Mouse (Mus musculus): ENCODE data around the gene Ppcdc. TPM values are rescaled to one million over a fixed set of nuclear protein-coding genes. Genes with fewer than 3 reads are reported as not detected.

The Ppcdc gene
- polyA plus RNA-seq, 1 experiment, result 36.1 TPM

GRCm38 (mm10) chr9:57342906-57343474 lies 96.9 kb downstream of the Ppcdc start:
- 36% methylated on average over 6 of the region's 6 CpGs for WGBS
- Histone ChIP-seq H3K4me3 (replicated peaks; ENCODE audit: extremely low read depth, low read depth, low read length) (no peak overlapping the region), H3K4me1 (ENCODE audit: control insufficient read depth, insufficient read depth, low read length) (no peaks in the 10 kb centered on the region)
- DNase-seq, result no peak
- TF ChIP-seq CTCF (IDR thresholded peaks at IDR 0.05; ENCODE audit: insufficient read depth, low read length) (no peak), POLR2A (IDR thresholded peaks at IDR 0.05; ENCODE audit: borderline replicate concordance, extremely low read depth, low read depth, low read length) (no peak)

GRCm38 (mm10) chr9:57342186-57342585 lies 97.7 kb downstream of the Ppcdc start:
- Histone ChIP-seq H3K4me1 (ENCODE audit: control insufficient read depth, insufficient read depth, low read length) (no peaks in the 10 kb centered on the region), H3K4me3 (replicated peaks; ENCODE audit: extremely low read depth, low read depth, low read length) (no peak overlapping the region)
- 76% methylated on average over 3 of the region's 3 CpGs for WGBS
- TF ChIP-seq POLR2A (IDR thresholded peaks at IDR 0.05; ENCODE audit: borderline replicate concordance, extremely low read depth, low read depth, low read length) (no peak), CTCF (IDR thresholded peaks at IDR 0.05; ENCODE audit: insufficient read depth, low read length) (no peak)
- no peak for DNase-seq

- TF ChIP-seq POLR2A (IDR thresholded peaks at IDR 0.05; ENCODE audit: borderline replicate concordance, extremely low read depth, low read depth, low read length), result no peak
- TF ChIP-seq CTCF (IDR thresholded peaks at IDR 0.05; ENCODE audit: insufficient read depth, low read length), result no peak
- no peak for DNase-seq
- H3K4me3 ChIP-seq (replicated peaks; ENCODE audit: extremely low read depth, low read depth, low read length), result no peak overlapping the region
- no peaks in the 10 kb centered on the region for H3K4me1 ChIP-seq (ENCODE audit: control insufficient read depth, insufficient read depth, low read length)
- 92% methylated on average over 5 of the region's 5 CpGs for WGBS
Measured at GRCm38 (mm10) chr9:57340361-57340760, 99.6 kb downstream of the Ppcdc start.

- DNase-seq, result no peak
- Histone ChIP-seq H3K4me1 (ENCODE audit: control insufficient read depth, insufficient read depth, low read length) (no peaks in the 10 kb centered on the region), H3K4me3 (replicated peaks; ENCODE audit: extremely low read depth, low read depth, low read length) (no peak overlapping the region)
- 67% methylated on average over 5 of the region's 5 CpGs for WGBS
- TF ChIP-seq CTCF (IDR thresholded peaks at IDR 0.05; ENCODE audit: insufficient read depth, low read length) (no peak), POLR2A (IDR thresholded peaks at IDR 0.05; ENCODE audit: borderline replicate concordance, extremely low read depth, low read depth, low read length) (no peak)
Measured at GRCm38 (mm10) chr9:57339577-57340210, 100.2 kb downstream of the Ppcdc start.

- TF ChIP-seq CTCF (IDR thresholded peaks at IDR 0.05; ENCODE audit: insufficient read depth, low read length), result no peak
- no peak for TF ChIP-seq POLR2A (IDR thresholded peaks at IDR 0.05; ENCODE audit: borderline replicate concordance, extremely low read depth, low read depth, low read length)
- DNase-seq, result no peak
- no peak overlapping the region for H3K4me3 ChIP-seq (replicated peaks; ENCODE audit: extremely low read depth, low read depth, low read length)
- H3K4me1 ChIP-seq (ENCODE audit: control insufficient read depth, insufficient read depth, low read length), result no peaks in the 10 kb centered on the region
- 72% methylated on average over 1 of the region's 1 CpGs for WGBS
Measured at GRCm38 (mm10) chr9:57338706-57339105, 101.2 kb downstream of the Ppcdc start.

Other genes with a start within 250 kb of the Ppcdc start
- gene Trcg1, start 203.6 kb downstream of the Ppcdc start, polyA plus RNA-seq (2012; rRNA removed), result not detected in 2 replicates
- gene 1700017B05Rik, start 177.5 kb downstream of the Ppcdc start, polyA plus RNA-seq (2012; rRNA removed), result 12.1 and 12.5 TPM in 2 replicates
- gene Scamp5, start 27.9 kb upstream of the Ppcdc start, polyA plus RNA-seq (2012; rRNA removed), result 10.9 and 12.0 TPM in 2 replicates
- gene Rpp25, start 63.9 kb upstream of the Ppcdc start, polyA plus RNA-seq (2012; rRNA removed), result 1.6 and 2.0 TPM in 2 replicates
- gene Cox5a, start 81.2 kb upstream of the Ppcdc start, polyA plus RNA-seq (2012; rRNA removed), result 166 and 181 TPM in 2 replicates
- 9.5 and 16.9 TPM in 2 replicates for gene Fam219b, start 97.4 kb upstream of the Ppcdc start, polyA plus RNA-seq (2012; rRNA removed)
- 18.1 and 28.4 TPM in 2 replicates for gene Mpi, start 112.6 kb upstream of the Ppcdc start, polyA plus RNA-seq (2012; rRNA removed)
- gene Scamp2, start 120.8 kb upstream of the Ppcdc start, polyA plus RNA-seq (2012; rRNA removed), result 83.0 and 103 TPM in 2 replicates
- gene Ulk3, start 149.3 kb upstream of the Ppcdc start, polyA plus RNA-seq (2012; rRNA removed), result 23.2 and 34.2 TPM in 2 replicates
- gene Cplx3, start 166.2 kb upstream of the Ppcdc start, polyA plus RNA-seq (2012; rRNA removed), result not detected in 2 replicates
- 0.06 and 0.08 TPM in 2 replicates for gene Lman1l, start 180.7 kb upstream of the Ppcdc start, polyA plus RNA-seq (2012; rRNA removed)
- 68.7 and 79.3 TPM in 2 replicates for gene Csk, start 213.5 kb upstream of the Ppcdc start, polyA plus RNA-seq (2012; rRNA removed)
- gene Cyp1a2, start 243.6 kb upstream of the Ppcdc start, polyA plus RNA-seq (2012; rRNA removed), result 0.23 and 0.44 TPM in 2 replicates
- gene Cyp1a1, start 247.8 kb upstream of the Ppcdc start, polyA plus RNA-seq (2012; rRNA removed), result 28.8 and 37.7 TPM in 2 replicates

Measured in lung, adult 2 months (tissue).